Mouse (Mus musculus) MEL (cell line): ENCODE results near the gene Krt31. TPM values are rescaled to one million over a fixed set of nuclear protein-coding genes. Genes with fewer than 3 reads are reported as not detected.

Source experiments
- DNase-seq: peaks from one replicate; pipeline ENCODE4 v3.0.0; 2011; ENCODE audit warnings: low read depth, low spot score
- H3K27ac ChIP-seq: 2 replicates; pipeline ENCODE4 v1.5.1; 2012; ENCODE audit warnings: low read depth, mild to moderate bottlenecking, control low read depth, low read length, moderate library complexity; ENCODE audit not compliant: control insufficient read depth
- H3K27me3 ChIP-seq, 2 experiments: fragments of 150-350 bp in 1 of 2; sonication (generic) in 1 of 2; 2 replicates each; pipeline ENCODE4 v1.6.1; 2012; ENCODE audit warnings: low read length in 2 of 2, mild to moderate bottlenecking in 2 of 2, improper control_type of control experiment in 1 of 2, moderate library complexity in 1 of 2; ENCODE audit not compliant: insufficient read depth in 2 of 2, control insufficient read depth in 1 of 2
- H3K36me3 ChIP-seq, 2 experiments: 2 replicates each; pipeline ENCODE4 v1.6.1; 2012 to 2014; ENCODE audit warnings: low read length in 2 of 2, improper control_type of control experiment in 1 of 2, inconsistent platforms in 1 of 2, mild to moderate bottlenecking in 1 of 2; ENCODE audit not compliant: insufficient read depth in 2 of 2, control insufficient read depth in 1 of 2
- H3K4me1 ChIP-seq, 2 experiments: fragments of 150-350 bp in 1 of 2; sonication (generic) in 1 of 2; 2 replicates each; pipeline ENCODE4 v1.6.1; 2012; ENCODE audit warnings: low read length in 2 of 2, improper control_type of control experiment in 1 of 2, mild to moderate bottlenecking in 1 of 2; ENCODE audit not compliant: insufficient read depth in 2 of 2, control insufficient read depth in 1 of 2
- H3K4me3 ChIP-seq, 2 experiments: fragments of 150-350 bp in 1 of 2; sonication (generic) in 1 of 2; 2 replicates each; pipeline ENCODE4 v1.5.1; 2012; ENCODE audit warnings: low read depth in 2 of 2, low read length in 2 of 2, mild to moderate bottlenecking in 2 of 2, moderate library complexity in 2 of 2, control low read depth in 1 of 2, improper control_type of control experiment in 1 of 2; ENCODE audit not compliant: control insufficient read depth in 1 of 2, insufficient read depth in 1 of 2
- H3K79me2 ChIP-seq: 2 replicates; pipeline ENCODE4 v1.6.1; 2012; ENCODE audit warnings: mild to moderate bottlenecking, low read length, moderate library complexity; ENCODE audit not compliant: control insufficient read depth, poor library complexity, insufficient read depth
- H3K9ac ChIP-seq: 2 replicates; pipeline ENCODE4 v1.6.1; 2012; ENCODE audit warnings: low read depth, mild to moderate bottlenecking, control low read depth, low read length, moderate library complexity; ENCODE audit not compliant: control insufficient read depth, poor library complexity, severe bottlenecking
- H3K9me3 ChIP-seq: fragments of 150-350 bp; sonication (generic); replicated peaks from 2 replicates; pipeline ENCODE4 v1.6.1; 2012; ENCODE audit warnings: mild to moderate bottlenecking, low read length, improper control_type of control experiment, moderate library complexity; ENCODE audit not compliant: insufficient read depth
- BHLHE40 ChIP-seq: IDR thresholded peaks from 2 replicates; pipeline ENCODE4 v1.6.1; 2012; ENCODE audit warnings: low read depth, mild to moderate bottlenecking, inconsistent platforms, low read length, improper control_type of control experiment, borderline replicate concordance
- CHD1 ChIP-seq: IDR thresholded peaks from 2 replicates; pipeline ENCODE4 v1.6.1; 2012; ENCODE audit warnings: low read depth, mild to moderate bottlenecking, inconsistent platforms, low read length, improper control_type of control experiment
- CHD2 ChIP-seq: IDR thresholded peaks from 2 replicates; pipeline ENCODE4 v1.6.1; 2011; ENCODE audit warnings: low read length, improper control_type of control experiment
- CTCF ChIP-seq, 3 experiments: IDR thresholded peaks in 2 of 3; conservative IDR thresholded peaks in 1 of 3; 2 replicates each; pipeline ENCODE4 v1.5.1; 2011 to 2012; ENCODE audit warnings: low read length in 3 of 3, low read depth in 2 of 3, mild to moderate bottlenecking in 2 of 3, improper control_type of control experiment in 1 of 3, inconsistent platforms in 1 of 3, mixed read lengths in 1 of 3, moderate library complexity in 1 of 3; ENCODE audit not compliant: control insufficient read depth in 1 of 3, insufficient read depth in 1 of 3, poor library complexity in 1 of 3, severe bottlenecking in 1 of 3
- ELF1 ChIP-seq: IDR thresholded peaks from 2 replicates; pipeline ENCODE4 v1.6.1; 2014; ENCODE audit warnings: low read depth, mild to moderate bottlenecking, inconsistent platforms, low read length, improper control_type of control experiment, moderate library complexity
- GABPA ChIP-seq: IDR thresholded peaks from 2 replicates; pipeline ENCODE4 v1.6.1; 2012; ENCODE audit warnings: low read depth, mild to moderate bottlenecking, inconsistent platforms, low read length, improper control_type of control experiment, moderate library complexity
- HCFC1 ChIP-seq: IDR thresholded peaks from 2 replicates; pipeline ENCODE4 v1.6.1; 2012; ENCODE audit warnings: low read depth, mild to moderate bottlenecking, inconsistent platforms, low read length, improper control_type of control experiment, moderate library complexity
- JUND ChIP-seq: IDR thresholded peaks from 2 replicates; pipeline ENCODE4 v1.6.1; 2011; ENCODE audit warnings: low read depth, mild to moderate bottlenecking, improper control_type of control experiment, low read length
- KAT2A ChIP-seq: conservative IDR thresholded peaks from 2 replicates; pipeline ENCODE4 v1.6.1; 2012; ENCODE audit warnings: low read depth, low read length, improper control_type of control experiment, inconsistent platforms
- MAFK ChIP-seq: IDR thresholded peaks from 2 replicates; pipeline ENCODE4 v1.6.1; 2011; ENCODE audit warnings: low read depth, mild to moderate bottlenecking, low read length, improper control_type of control experiment, borderline replicate concordance
- MAZ ChIP-seq: IDR thresholded peaks from 2 replicates; pipeline ENCODE4 v1.6.1; 2012; ENCODE audit warnings: low read depth, mild to moderate bottlenecking, inconsistent platforms, low read length, improper control_type of control experiment
- MXI1 ChIP-seq: IDR thresholded peaks from 2 replicates; pipeline ENCODE4 v1.6.1; 2011; ENCODE audit warnings: mild to moderate bottlenecking, low read depth, low read length, improper control_type of control experiment
- MYB ChIP-seq: IDR thresholded peaks from 2 replicates; pipeline ENCODE4 v1.6.1; 2011; ENCODE audit warnings: mild to moderate bottlenecking, low read depth, low read length, improper control_type of control experiment
- NELFE ChIP-seq: IDR thresholded peaks from 2 replicates; pipeline ENCODE4 v1.6.1; 2011; ENCODE audit warnings: low read depth, low read length, improper control_type of control experiment
- NRF1 ChIP-seq: IDR thresholded peaks from 2 replicates; pipeline ENCODE4 v1.6.1; 2014; ENCODE audit warnings: low read depth, mild to moderate bottlenecking, inconsistent platforms, low read length, improper control_type of control experiment, moderate library complexity; ENCODE audit not compliant: poor library complexity, insufficient read depth, severe bottlenecking
- POLR2A ChIP-seq, 2 experiments: IDR thresholded peaks; 2 replicates each; pipeline ENCODE4 v1.6.1; 2011 to 2012; ENCODE audit warnings: low read length in 2 of 2, mild to moderate bottlenecking in 2 of 2, control low read depth in 1 of 2, improper control_type of control experiment in 1 of 2, low read depth in 1 of 2, moderate library complexity in 1 of 2; ENCODE audit not compliant: control insufficient read depth in 1 of 2, insufficient read depth in 1 of 2, poor library complexity in 1 of 2
- POLR2AphosphoS2 ChIP-seq: IDR thresholded peaks from 2 replicates; pipeline ENCODE4 v1.6.1; 2011; ENCODE audit warnings: low read length, improper control_type of control experiment
- POLR2AphosphoS5 ChIP-seq: IDR thresholded peaks from 2 replicates; pipeline ENCODE4 v1.6.1; 2012; ENCODE audit warnings: low read depth, borderline replicate concordance, mild to moderate bottlenecking, inconsistent platforms, low read length, moderate library complexity, mixed read lengths
- TBP ChIP-seq: IDR thresholded peaks from 2 replicates; pipeline ENCODE4 v1.8.0; 2011; ENCODE audit warnings: low read depth, low read length, improper control_type of control experiment
- TCF12 ChIP-seq: IDR thresholded peaks from 2 replicates; pipeline ENCODE4 v1.6.1; 2014; ENCODE audit warnings: low read depth, mild to moderate bottlenecking, inconsistent platforms, low read length, improper control_type of control experiment, moderate library complexity
- UBTF ChIP-seq: IDR thresholded peaks from 2 replicates; pipeline ENCODE4 v1.6.1; 2012; ENCODE audit warnings: low read depth, mild to moderate bottlenecking, inconsistent platforms, low read length, improper control_type of control experiment, moderate library complexity, borderline replicate concordance; ENCODE audit not compliant: insufficient read depth
- USF1 ChIP-seq: IDR thresholded peaks from 2 replicates; pipeline ENCODE4 v1.6.1; 2014; ENCODE audit warnings: low read depth, mild to moderate bottlenecking, inconsistent platforms, low read length, improper control_type of control experiment, moderate library complexity
- ZKSCAN1 ChIP-seq: IDR thresholded peaks from 2 replicates; pipeline ENCODE4 v1.6.1; 2012; ENCODE audit warnings: low read depth, mild to moderate bottlenecking, inconsistent platforms, low read length, improper control_type of control experiment, moderate library complexity
- ZMIZ1 ChIP-seq: IDR thresholded peaks from 2 replicates; pipeline ENCODE4 v1.6.1; 2012; ENCODE audit warnings: low read depth, mild to moderate bottlenecking, inconsistent platforms, low read length, improper control_type of control experiment, moderate library complexity
- polyA plus RNA-seq, 2 experiments: library from polyadenylated mRNA; stranded (reverse) in 1 of 2; unstranded in 1 of 2; fragments of >175 nt in 1 of 2; fragments of >200 nt in 1 of 2; gene quantifications; 2 replicates each; pipeline versions ENCODE4 v1.2.1 to v1.2.4; 2012; ENCODE audit warnings: low replicate concordance in 2 of 2, low read depth in 1 of 2; ENCODE audit not compliant: insufficient read length in 2 of 2, insufficient read depth in 1 of 2, missing spikeins in 1 of 2
- total RNA-seq: library from RNA; depleted of rRNA; stranded (reverse); fragments of 300-350 nt; gene quantifications from 2 replicates; pipeline ENCODE4 v1.2.3, GENCODE M21; 2012

Gene Krt31
- total and polyA plus RNA-seq, 3 experiments = not detected

- TF ChIP-seq JUND (no peak), ZKSCAN1 (no peak), NRF1 (no peak), BHLHE40 (no peak), MAFK (no peak), ZMIZ1 (no peak), TBP (no peak), POLR2A (IDR thresholded peaks at IDR 0.05; ENCODE audit: control insufficient read depth in 1 of 2, insufficient read depth in 1 of 2, low read depth in 1 of 2, low read length in 2 of 2, poor library complexity in 1 of 2) (no peak), CTCF (IDR thresholded peaks at IDR 0.05 in 2 of 3, conservative IDR thresholded peaks at IDR 0.05 in 1 of 3; ENCODE audit: control insufficient read depth in 1 of 3, insufficient read depth in 1 of 3, low read depth in 2 of 3, low read length in 3 of 3, poor library complexity in 1 of 3, severe bottlenecking in 1 of 3) (no peak), POLR2AphosphoS2 (no peak), UBTF (no peak)
- no peak overlapping the region for H3K27ac ChIP-seq
- no peaks in the 10 kb centered on the region for H3K4me1 ChIP-seq
- no peak overlapping the region for H3K9ac ChIP-seq
- no peak overlapping the region for H3K4me3 ChIP-seq
- no peaks in the 10 kb centered on the region for H3K9me3 ChIP-seq
- no peaks in the 10 kb centered on the region for H3K36me3 ChIP-seq
- DNase-seq = no peak
- no peaks in the 10 kb centered on the region for H3K27me3 ChIP-seq
- no peaks in the 10 kb centered on the region for H3K79me2 ChIP-seq
Measured at GRCm38 (mm10) chr11:100088378-100089025, 38.2 kb upstream of the Krt31 start.

DNA sequence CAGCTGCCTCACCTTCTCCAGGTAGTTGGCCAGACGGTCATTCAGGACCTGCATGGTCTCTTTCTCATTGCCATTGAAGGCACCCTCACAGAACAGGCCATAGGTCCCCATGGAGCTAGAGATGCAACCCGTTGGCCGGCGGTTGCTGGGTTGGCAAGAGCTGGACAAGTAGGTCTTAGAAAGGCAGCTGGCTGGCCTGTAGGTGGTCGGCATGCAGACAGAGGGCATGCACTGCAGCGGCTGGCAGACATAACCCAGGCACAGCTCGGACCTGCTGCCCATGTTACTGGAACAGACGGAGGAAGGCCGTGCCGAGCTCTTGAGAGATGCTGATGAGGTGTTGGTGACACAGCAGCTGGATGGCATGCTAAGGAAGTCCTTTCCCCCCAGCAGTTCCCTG, 37.5 kb upstream of the Krt31 start, which contains the start of gene Krt32:
Krt32 (minus strand) TSS at position 366 of the 400 bp plus-strand sequence.
- Histone ChIP-seq H3K9ac (no peak within 1 kb of the TSS), H3K4me3 (no peak within 1 kb of the TSS), H3K4me1 (no peaks in the 10 kb centered on the region), H3K36me3 (no peaks in the 10 kb centered on the region), H3K27ac (no peak within 1 kb of the TSS), H3K9me3 (no peaks in the 10 kb centered on the region), H3K27me3 (no peaks in the 10 kb centered on the region), H3K79me2 (no peaks in the 10 kb centered on the region)
- TF ChIP-seq KAT2A (no peak), HCFC1 (no peak), MAZ (no peak), CHD1 (no peak), UBTF (no peak)
- no peak for DNase-seq

GRCm38 (mm10) chr11:100073873-100074272, 23.5 kb upstream of the Krt31 start:
- H3K9ac ChIP-seq = no peak overlapping the region
- H3K27me3 ChIP-seq = no peaks in the 10 kb centered on the region
- H3K4me3 ChIP-seq = no peak overlapping the region
- H3K9me3 ChIP-seq = no peaks in the 10 kb centered on the region
- H3K27ac ChIP-seq = no peak overlapping the region
- H3K79me2 ChIP-seq = no peaks in the 10 kb centered on the region
- DNase-seq = no peak
- no peaks in the 10 kb centered on the region for H3K36me3 ChIP-seq
- H3K4me1 ChIP-seq = no peaks in the 10 kb centered on the region
- TF ChIP-seq TCF12 (no peak), KAT2A (no peak), GABPA (no peak), MXI1 (no peak), UBTF (no peak), MAFK (no peak), ELF1 (no peak), POLR2AphosphoS5 (no peak), USF1 (no peak), NRF1 (no peak), CHD1 (no peak), NELFE (no peak), CHD2 (no peak), MYB (no peak), BHLHE40 (no peak), HCFC1 (no peak), CTCF (IDR thresholded peaks at IDR 0.05 in 2 of 3, conservative IDR thresholded peaks at IDR 0.05 in 1 of 3; ENCODE audit: control insufficient read depth in 1 of 3, insufficient read depth in 1 of 3, low read depth in 2 of 3, low read length in 3 of 3, poor library complexity in 1 of 3, severe bottlenecking in 1 of 3) (no peak)
